Mouse (Mus musculus) E14TG2a.4 (cell line): ENCODE measurements around the gene Klf6.

Experiments used
- H3K27me3 ChIP-seq: 2 replicates; pipeline ENCODE4 v1.6.1; 2014; ENCODE audit warnings: low read length, control low read depth; ENCODE audit not compliant: insufficient read depth
- H3K36me3 ChIP-seq: 2 replicates; pipeline ENCODE4 v1.6.1; 2014; ENCODE audit warnings: low read length, control low read depth; ENCODE audit not compliant: insufficient read depth
- H3K4me1 ChIP-seq: replicated peaks from 2 replicates; pipeline ENCODE4 v1.6.1; 2014; ENCODE audit warnings: low read depth, low read length, control low read depth
- H3K4me3 ChIP-seq: replicated peaks from 2 replicates; pipeline ENCODE4 v1.5.1; 2014; ENCODE audit warnings: mild to moderate bottlenecking, low read length
- H3K9me3 ChIP-seq: 2 replicates; pipeline ENCODE4 v1.6.1; 2014; ENCODE audit warnings: low read length, control low read depth
- CTCF ChIP-seq: conservative IDR thresholded peaks from 2 replicates; pipeline ENCODE4 v1.5.1; 2014; ENCODE audit warnings: low read length
- NANOG ChIP-seq: IDR thresholded peaks from 2 replicates; pipeline ENCODE4 v1.6.1; 2014; ENCODE audit warnings: borderline replicate concordance, low read length, mixed read lengths
- POU5F1 ChIP-seq: IDR thresholded peaks from 2 replicates; pipeline ENCODE4 v1.6.1; 2014; ENCODE audit warnings: low read length, borderline replicate concordance

Klf6 gene

GRCm38 (mm10) chr13:5886810-5887209, 25.5 kb downstream of the Klf6 start:
- TF ChIP-seq NANOG (no peak), CTCF (no peak), POU5F1 (no peak)

GRCm38 (mm10) chr13:5888164-5888563, 26.9 kb downstream of the Klf6 start:
- H3K4me1 ChIP-seq = no peaks in the 10 kb centered on the region
- no peaks in the 10 kb centered on the region for H3K9me3 ChIP-seq
- H3K27me3 ChIP-seq = no peaks in the 10 kb centered on the region
- no peaks in the 10 kb centered on the region for H3K36me3 ChIP-seq
- H3K4me3 ChIP-seq = no peak overlapping the region
- TF ChIP-seq POU5F1 (no peak), NANOG (no peak), CTCF (no peak)

More at GRCm38 (mm10) chr13:5886810-5887209, 25.5 kb downstream of the Klf6 start:
- Histone ChIP-seq H3K36me3 (no peaks in the 10 kb centered on the region), H3K4me3 (no peak overlapping the region), H3K4me1 (peaks cover 5% of the 10 kb centered on the region), H3K9me3 (no peaks in the 10 kb centered on the region), H3K27me3 (no peaks in the 10 kb centered on the region)

- H3K4me1 ChIP-seq = no peaks in the 10 kb centered on the region
- no peaks in the 10 kb centered on the region for H3K9me3 ChIP-seq
- H3K27me3 ChIP-seq = no peaks in the 10 kb centered on the region
- no peaks in the 10 kb centered on the region for H3K36me3 ChIP-seq
- H3K4me3 ChIP-seq = no peak overlapping the region
- no peak for TF ChIP-seq NANOG
- no peak for TF ChIP-seq CTCF
- TF ChIP-seq POU5F1 = no peak
Measured at GRCm38 (mm10) chr13:5888731-5889130, 27.4 kb downstream of the Klf6 start.

DNA sequence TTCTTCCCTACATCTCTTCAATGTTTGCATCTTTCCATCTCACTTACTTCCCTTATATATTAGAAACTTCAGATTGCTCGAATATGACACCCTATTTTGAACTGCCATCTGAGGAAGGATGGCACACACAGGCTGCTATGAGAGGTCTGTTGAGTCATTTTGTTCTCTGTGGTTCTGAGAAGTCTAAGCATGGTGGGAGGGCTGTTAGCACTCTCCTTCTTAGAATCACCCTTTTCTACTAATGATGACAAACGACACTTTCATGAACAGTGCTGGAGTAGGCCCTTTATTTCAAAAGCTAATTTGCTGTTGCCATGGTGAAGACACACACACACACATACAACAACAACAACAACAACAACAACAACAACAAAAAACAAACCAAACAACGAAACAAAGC, 28.8 kb downstream of the Klf6 start:
- TF ChIP-seq POU5F1 = no peak
- TF ChIP-seq NANOG = no peak
- TF ChIP-seq CTCF = no peak
- Histone ChIP-seq H3K4me1 (no peaks in the 10 kb centered on the region), H3K27me3 (no peaks in the 10 kb centered on the region), H3K36me3 (no peaks in the 10 kb centered on the region), H3K9me3 (no peaks in the 10 kb centered on the region), H3K4me3 (no peak overlapping the region)

DNA sequence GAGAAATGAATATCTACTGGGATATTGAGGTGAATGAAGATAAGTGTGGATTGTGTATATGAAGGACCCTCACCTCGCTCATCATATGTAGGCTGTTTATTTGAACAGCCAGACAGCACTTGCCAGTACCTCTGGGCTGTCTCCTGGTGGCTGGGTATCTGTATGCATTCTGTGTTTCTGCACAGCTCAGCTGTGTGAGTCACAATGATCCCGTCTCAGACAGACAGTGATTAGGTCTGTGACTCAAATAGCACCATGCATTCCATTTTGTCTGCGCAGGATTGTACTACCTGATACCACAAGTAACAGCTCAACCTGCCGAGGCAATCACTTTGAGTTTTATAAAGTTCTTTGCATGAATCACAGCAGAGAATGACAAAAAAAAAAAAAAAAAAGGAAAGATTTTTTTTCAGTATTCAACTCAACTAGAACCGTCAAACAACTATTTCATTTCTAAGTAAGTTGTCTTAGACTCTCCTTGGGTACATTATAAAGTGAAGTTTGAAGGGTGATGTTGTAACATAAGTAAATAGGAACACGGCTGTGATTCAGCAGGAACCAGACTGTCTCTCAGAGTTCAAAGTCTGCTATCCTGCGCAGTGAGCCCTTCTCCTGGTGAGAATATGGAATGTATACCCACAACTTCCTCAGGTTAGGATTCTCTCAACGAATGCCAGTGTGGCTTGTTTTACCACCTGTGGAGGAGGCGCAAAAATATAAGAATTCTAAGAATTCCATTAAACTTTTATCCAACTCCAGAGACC, 31.6 kb downstream of the Klf6 start:
- H3K36me3 ChIP-seq = no peaks in the 10 kb centered on the region
- no peaks in the 10 kb centered on the region for H3K27me3 ChIP-seq
- TF ChIP-seq NANOG = no peak
- TF ChIP-seq CTCF = no peak
- TF ChIP-seq POU5F1 = no peak
- no peak overlapping the region for H3K4me3 ChIP-seq
- H3K4me1 ChIP-seq = 0 out of 2 replicates have a peak, but pooled peaks cover 3% of the 10 kb centered on the region
- no peaks in the 10 kb centered on the region for H3K9me3 ChIP-seq

DNA sequence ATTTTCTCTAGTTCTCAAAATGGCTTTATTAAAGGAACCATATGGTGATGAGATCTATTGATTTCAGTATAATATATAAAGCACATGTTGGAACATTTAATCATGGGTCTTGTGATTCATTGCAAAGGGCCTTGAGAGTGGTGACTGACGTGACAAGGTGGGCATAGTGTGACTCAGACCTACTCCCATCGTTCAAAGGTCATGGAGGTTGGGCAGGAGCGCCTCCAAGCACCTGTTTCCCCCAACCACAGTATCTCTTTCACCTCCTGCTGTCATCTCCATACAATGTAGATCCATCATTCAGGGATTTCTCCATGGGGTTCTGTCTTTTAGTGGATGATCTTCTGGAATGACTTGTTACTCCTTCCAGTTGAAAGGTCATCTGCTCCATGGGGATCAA, 33.6 kb downstream of the Klf6 start:
- no peak for TF ChIP-seq NANOG
- TF ChIP-seq POU5F1 = no peak
- TF ChIP-seq CTCF = no peak
- peaks cover 21% of the 10 kb centered on the region for H3K4me1 ChIP-seq
- no peaks in the 10 kb centered on the region for H3K27me3 ChIP-seq
- no peak overlapping the region for H3K4me3 ChIP-seq
- no peaks in the 10 kb centered on the region for H3K36me3 ChIP-seq
- H3K9me3 ChIP-seq = no peaks in the 10 kb centered on the region

DNA sequence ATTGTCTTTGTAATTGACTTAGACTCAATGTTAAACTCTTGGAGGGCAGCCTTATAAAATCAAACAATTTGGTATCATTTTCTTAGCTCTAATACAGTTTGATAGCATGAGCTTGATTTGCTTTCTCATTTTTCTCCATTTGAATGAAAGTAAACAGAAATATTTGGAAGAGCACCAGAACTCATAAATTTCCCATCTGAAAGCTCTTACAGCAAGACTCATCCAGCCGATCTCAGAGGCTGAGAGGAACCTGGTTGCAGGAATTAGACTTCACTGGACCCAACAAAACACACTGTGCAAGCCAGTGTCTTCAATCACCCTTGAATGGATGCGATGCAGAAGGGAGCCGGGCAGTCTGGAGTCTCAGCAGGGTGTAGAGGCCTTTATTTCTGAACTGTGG, 34.6 kb downstream of the Klf6 start:
- Histone ChIP-seq H3K9me3 (peaks cover under 1% of the 10 kb centered on the region; the same call in 1 of the 2 replicates), H3K27me3 (no peaks in the 10 kb centered on the region), H3K4me1 (peaks cover 30% of the 10 kb centered on the region), H3K36me3 (no peaks in the 10 kb centered on the region), H3K4me3 (no peak overlapping the region)
- no peak for TF ChIP-seq NANOG
- TF ChIP-seq CTCF = no peak
- no peak for TF ChIP-seq POU5F1

- H3K9me3 ChIP-seq = peaks cover 14% of the 10 kb centered on the region; the same call in 1 of the 2 replicates
- no peak overlapping the region for H3K4me3 ChIP-seq
- no peaks in the 10 kb centered on the region for H3K27me3 ChIP-seq
- peaks cover 30% of the 10 kb centered on the region for H3K4me1 ChIP-seq
- no peaks in the 10 kb centered on the region for H3K36me3 ChIP-seq
- no peak for TF ChIP-seq NANOG
Measured at GRCm38 (mm10) chr13:5897176-5897959, 36.1 kb downstream of the Klf6 start.
